Mouse (Mus musculus) heart, embryonic 14.5 days (tissue): ENCODE results near the gene Gm10972. TPM values are rescaled to one million over a fixed set of nuclear protein-coding genes. Genes with fewer than 3 reads are reported as not detected.
"Not testable (repeated sequence)": the region's sequence is repeated elsewhere in the genome, so short reads cannot be mapped to it uniquely, and the experiment has no call there.

Experiments used
- ATAC-seq: fragments of 200-750 bp; cut with Nextera tagmentation; 2 replicates; pipeline ENCODE4 v1.8.0; 2017; ENCODE audit warnings: low read depth, moderate TSS enrichment; ENCODE audit not compliant: insufficient number of reproducible peaks, insufficient read depth, low FRiP score
- H3K27ac ChIP-seq, 2 experiments: fragments of 200-500 bp in 1 of 2; fragments of 300-500 bp in 1 of 2; sonication (generic) in 1 of 2; replicated peaks in 1 of 2; 2 replicates each; pipeline ENCODE4 v1.5.1; 2012 to 2014; ENCODE audit warnings: low read depth in 2 of 2, low read length in 2 of 2, control low read depth in 1 of 2, mild to moderate bottlenecking in 1 of 2, mixed read lengths in 1 of 2; ENCODE audit not compliant: control insufficient read depth in 1 of 2, insufficient read depth in 1 of 2
- H3K27me3 ChIP-seq: fragments of 300-500 bp; sonication (generic); 2 replicates; pipeline ENCODE4 v1.6.1; 2014; ENCODE audit warnings: mild to moderate bottlenecking, low read length, control low read depth; ENCODE audit not compliant: control insufficient read depth, insufficient read depth
- H3K36me3 ChIP-seq: fragments of 300-500 bp; sonication (generic); 2 replicates; pipeline ENCODE4 v1.6.1; 2014; ENCODE audit warnings: mild to moderate bottlenecking, control low read depth, low read length, mixed read lengths; ENCODE audit not compliant: control insufficient read depth, insufficient read depth
- H3K4me1 ChIP-seq, 2 experiments: fragments of 200-500 bp in 1 of 2; fragments of 300-500 bp in 1 of 2; sonication (generic) in 1 of 2; 2 replicates each; pipeline ENCODE4 v1.6.1; 2012 to 2014; ENCODE audit warnings: low read length in 2 of 2, control low read depth in 1 of 2, mixed read lengths in 1 of 2; ENCODE audit not compliant: control insufficient read depth in 2 of 2, insufficient read depth in 2 of 2
- H3K4me2 ChIP-seq: fragments of 300-500 bp; sonication (generic); 2 replicates; pipeline ENCODE4 v1.6.1; 2014; ENCODE audit warnings: mild to moderate bottlenecking, low read length
- H3K4me3 ChIP-seq, 2 experiments: fragments of 200-500 bp in 1 of 2; fragments of 300-500 bp in 1 of 2; sonication (generic) in 1 of 2; 2 replicates each; pipeline ENCODE4 v1.5.1; 2012 to 2014; ENCODE audit warnings: low read length in 2 of 2, mild to moderate bottlenecking in 2 of 2, control low read depth in 1 of 2, low read depth in 1 of 2, moderate library complexity in 1 of 2; ENCODE audit not compliant: control insufficient read depth in 1 of 2, insufficient read depth in 1 of 2
- H3K9ac ChIP-seq: fragments of 300-500 bp; sonication (generic); 2 replicates; pipeline ENCODE4 v1.6.1; 2014; ENCODE audit warnings: mild to moderate bottlenecking, low read length
- H3K9me3 ChIP-seq: fragments of 300-500 bp; sonication (generic); 2 replicates; pipeline ENCODE4 v1.6.1; 2016; ENCODE audit warnings: low read length, control low read depth; ENCODE audit not compliant: control insufficient read depth
- WGBS: fragments of 180-500 bp; shearing (Covaris S2); extraction: QIAGEN DNeasy Blood & Tissue Kit; methylation state at CpG from one replicate; pipeline ENCODE4 v1.1.7; 2014; 5-methylcytosine and 5-hydroxymethylcytosine counted together
- polyA plus RNA-seq: library from polyadenylated mRNA; unstranded; fragments of >200 nt; fragmentation: Nextera tagmentation; extraction: Ambion mirVana; gene quantifications from 2 replicates; pipeline ENCODE4 v1.2.1, GENCODE M21; 2014

Gm10972 gene
- polyA plus RNA-seq, 1 experiment from 2014 or later, result not detected

GRCm38 (mm10) chr3:94660841-94661240 lies 17.9 kb downstream of the Gm10972 start:
- WGBS, result 87% methylated on average over 2 of the region's 2 CpGs
- H3K4me2 ChIP-seq, H3K36me3 ChIP-seq, H3K9me3 ChIP-seq, H3K9ac ChIP-seq, H3K27ac ChIP-seq, H3K27me3 ChIP-seq, H3K4me1 ChIP-seq, ATAC-seq, H3K4me3 ChIP-seq: not testable (repeated sequence)

GRCm38 (mm10) chr3:94665060-94665802 lies 22.3 kb downstream of the Gm10972 start:
- H3K27me3 ChIP-seq, ATAC-seq, H3K36me3 ChIP-seq, H3K9me3 ChIP-seq, H3K4me2 ChIP-seq, H3K27ac ChIP-seq, H3K4me3 ChIP-seq, H3K4me1 ChIP-seq, H3K9ac ChIP-seq: not testable (repeated sequence)
- WGBS, result 55% methylated on average over 3 of the region's 5 CpGs

GRCm38 (mm10) chr3:94665896-94666295 lies 23.0 kb downstream of the Gm10972 start:
- not testable (repeated sequence) for H3K4me1 ChIP-seq, H3K4me3 ChIP-seq, H3K36me3 ChIP-seq, H3K4me2 ChIP-seq, H3K9ac ChIP-seq, H3K9me3 ChIP-seq, H3K27ac ChIP-seq, H3K27me3 ChIP-seq
- 6% methylated on average over 7 of the region's 7 CpGs for WGBS
- ATAC-seq, result peak; percentile 63; the same call in 1 of the 2 replicates

- 83% methylated on average over 9 of the region's 9 CpGs for WGBS
- ATAC-seq, result not testable (repeated sequence)
Measured at GRCm38 (mm10) chr3:94675101-94675500, 32.2 kb downstream of the Gm10972 start.

GRCm38 (mm10) chr3:94679351-94679841 lies 36.5 kb downstream of the Gm10972 start:
- Histone ChIP-seq H3K27ac (no peak overlapping the region), H3K9me3 (no peaks in the 10 kb centered on the region), H3K4me1 (no peaks in the 10 kb centered on the region), H3K4me3 (no peak overlapping the region), H3K9ac (no peak overlapping the region), H3K36me3 (no peaks in the 10 kb centered on the region), H3K27me3 (no peaks in the 10 kb centered on the region), H3K4me2 (no peak overlapping the region)
- 81% methylated on average over 8 of the region's 8 CpGs for WGBS
- ATAC-seq, result no peak

More at GRCm38 (mm10) chr3:94675101-94675500, 32.2 kb downstream of the Gm10972 start:
- H3K36me3 ChIP-seq, H3K9me3 ChIP-seq, H3K4me1 ChIP-seq, H3K27me3 ChIP-seq, H3K27ac ChIP-seq, H3K4me3 ChIP-seq, H3K9ac ChIP-seq, H3K4me2 ChIP-seq: not testable (repeated sequence)

GRCm38 (mm10) chr3:94680032-94680431 lies 37.1 kb downstream of the Gm10972 start:
- H3K9ac ChIP-seq, H3K27ac ChIP-seq, H3K9me3 ChIP-seq, H3K4me2 ChIP-seq, ATAC-seq, H3K36me3 ChIP-seq, H3K4me1 ChIP-seq, H3K27me3 ChIP-seq, H3K4me3 ChIP-seq: not testable (repeated sequence)
- 88% methylated on average over 12 of the region's 12 CpGs for WGBS

- Histone ChIP-seq H3K27ac (no peak overlapping the region), H3K4me3 (no peak overlapping the region), H3K4me2 (no peak overlapping the region), H3K9ac (no peak overlapping the region), H3K4me1 (no peaks in the 10 kb centered on the region), H3K9me3 (no peaks in the 10 kb centered on the region), H3K36me3 (no peaks in the 10 kb centered on the region), H3K27me3 (no peaks in the 10 kb centered on the region)
- WGBS, result 84% methylated on average over 16 of the region's 16 CpGs
- ATAC-seq, result no peak
Measured at GRCm38 (mm10) chr3:94680783-94681182, 37.9 kb downstream of the Gm10972 start.

GRCm38 (mm10) chr3:94683646-94684045 lies 40.7 kb downstream of the Gm10972 start:
- Histone ChIP-seq H3K9ac (no peak overlapping the region), H3K36me3 (no peaks in the 10 kb centered on the region), H3K9me3 (no peaks in the 10 kb centered on the region), H3K4me2 (no peak overlapping the region), H3K27me3 (no peaks in the 10 kb centered on the region), H3K27ac (no peak overlapping the region), H3K4me1 (no peaks in the 10 kb centered on the region), H3K4me3 (no peak overlapping the region)
- no peak for ATAC-seq
- WGBS, result 85% methylated on average over 6 of the region's 6 CpGs
